21 mouse cellular contexts compared by ENCODE assay signal in genomic region chr10:84871921-84872320, GRCm38 (mm10).
"Had no signal": no experiment of that assay in that cellular context is flagged by ENCODE, and none has a peak within 500 bp of the region (broad histone marks: within the 10 kb centered on the region; RNA-seq: fewer than 3 reads in every experiment).

No protein-coding gene starts in this region.

- H3K4me2 ChIP-seq: limb, embryonic 12.5 days; limb, embryonic 15.5 days; liver, embryonic 12.5 days; liver, embryonic 15.5 days; neural tube, embryonic 12.5 days had no signal

- H3K36me3 ChIP-seq: limb, embryonic 12.5 days; limb, embryonic 15.5 days; liver, embryonic 12.5 days; liver, embryonic 15.5 days; neural tube, embryonic 15.5 days had no signal

- H3K4me3 ChIP-seq: limb, embryonic 12.5 days; limb, embryonic 15.5 days; liver, embryonic 12.5 days; liver, embryonic 15.5 days; midbrain, embryonic 13.5 days; neural tube, embryonic 12.5 days; neural tube, embryonic 15.5 days had no signal

- H3K9me3 ChIP-seq: limb, embryonic 12.5 days; limb, embryonic 15.5 days; liver, embryonic 12.5 days; liver, embryonic 15.5 days; midbrain, embryonic 13.5 days; neural tube, embryonic 12.5 days; neural tube, embryonic 15.5 days had no signal

- ATAC-seq: liver, embryonic 12.5 days had no signal

- H3K9ac ChIP-seq: limb, embryonic 12.5 days; limb, embryonic 15.5 days; liver, embryonic 12.5 days; liver, embryonic 15.5 days; midbrain, embryonic 13.5 days; neural tube, embryonic 12.5 days; neural tube, embryonic 15.5 days had no signal

- H3K4me1 ChIP-seq: liver, embryonic 12.5 days; liver, embryonic 15.5 days had no signal

- H3K27me3 ChIP-seq: limb, embryonic 12.5 days; limb, embryonic 15.5 days; liver, embryonic 12.5 days; liver, embryonic 15.5 days; midbrain, embryonic 13.5 days; neural tube, embryonic 12.5 days; neural tube, embryonic 15.5 days had no signal

- H3K27ac ChIP-seq: limb, embryonic 12.5 days; limb, embryonic 15.5 days; liver, embryonic 12.5 days; liver, embryonic 15.5 days; neural tube, embryonic 12.5 days; neural tube, embryonic 15.5 days; stomach, postnatal 0 days had no signal

- DNase-seq: kidney, adult 9 months; kidney, postnatal 14 days; kidney, postnatal 4 days; left cerebral cortex, postnatal 4 days; lung, adult 2 months; lung, postnatal 14 days; lung, postnatal 4 days; right cerebral cortex, adult 18-20 months; right cerebral cortex, postnatal 14 days; right cerebral cortex, postnatal 4 days; thymus, adult 2 months; thymus, postnatal 14 days; thymus, postnatal 4 days had no signal
